Mouse (Mus musculus) thymus, postnatal 14 days (tissue): ENCODE measurements around the gene Gabra5.

Experiments
- DNase-seq: peaks from one replicate; pipeline ENCODE4 v3.0.0; 2021

Gabra5 gene

GRCm38 (mm10) chr7:57386517-57387340 is 123.1 kb downstream of the Gabra5 start, which contains the start of gene Gabrg3:
Gene Gabrg3 (minus strand): TSS chr7:57387188.
- DNase-seq, result no peak

- DNase-seq, result no peak
Measured at GRCm38 (mm10) chr7:57384112-57384511, 125.7 kb downstream of the Gabra5 start.

- no peak for DNase-seq
Measured at GRCm38 (mm10) chr7:57366013-57366390, 143.9 kb downstream of the Gabra5 start.

GRCm38 (mm10) chr7:57365134-57366012 is 144.5 kb downstream of the Gabra5 start:
- DNase-seq, result no peak

GRCm38 (mm10) chr7:57363812-57364211 is 146.0 kb downstream of the Gabra5 start:
- no peak for DNase-seq

GRCm38 (mm10) chr7:57357871-57358540 is 151.9 kb downstream of the Gabra5 start:
- DNase-seq, result no peak
